Mouse (Mus musculus): ENCODE measurements around the gene Hmcn1.

DNA sequence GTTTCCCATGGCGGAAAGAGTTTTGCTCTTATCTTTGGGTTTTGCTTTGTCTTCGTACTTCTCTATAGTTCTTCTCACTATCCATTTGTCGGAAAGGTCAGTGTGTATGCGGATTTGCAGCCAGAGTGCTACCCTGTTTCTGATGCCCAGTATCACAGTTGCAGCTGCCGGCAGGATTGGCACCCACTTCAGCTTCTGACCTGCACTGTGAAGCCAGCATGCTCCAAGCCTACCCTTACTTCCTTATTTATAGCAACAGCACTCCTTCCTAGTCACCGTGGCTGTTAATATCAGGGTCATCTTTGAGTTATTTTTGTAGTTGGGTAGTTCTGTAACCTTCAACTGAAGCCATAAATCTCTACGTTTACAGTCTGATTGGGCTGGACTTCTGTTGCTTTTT, 412.7 kb downstream of the Hmcn1 start:
- TF ChIP-seq CTCF (IDR thresholded peaks at IDR 0.05; ENCODE audit: extremely low read depth, insufficient read length, insufficient replicate concordance, low read depth, low read length) (no peak), POLR2A (IDR thresholded peaks at IDR 0.05; ENCODE audit: low read depth, low read length) (no peak)

Measured in small intestine, adult 2 months (tissue).